In the genomic region with DNA sequence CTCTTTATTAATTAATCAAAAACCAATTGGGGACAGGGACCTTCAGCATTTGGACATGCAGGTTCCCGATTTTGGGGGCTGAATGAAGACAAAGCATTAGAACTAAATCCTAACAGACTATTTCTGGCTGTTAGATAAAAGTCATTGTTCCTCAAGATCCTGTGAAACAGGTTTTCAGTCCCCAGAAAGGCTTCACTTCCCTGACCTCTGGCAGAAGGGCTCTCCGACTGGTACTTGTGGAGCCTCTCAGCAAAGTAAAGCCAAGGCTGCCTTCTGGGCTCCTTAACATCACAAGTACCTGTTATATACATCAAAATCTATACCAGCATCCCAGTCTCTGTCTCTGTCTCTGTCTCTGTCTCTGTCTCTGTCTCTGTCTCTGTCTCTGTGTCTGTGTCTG, we compare ENCODE assay signal across 21 mouse cellular contexts. TPM values are rescaled to one million over a fixed set of nuclear protein-coding genes. Genes with fewer than 3 reads are reported as not detected.
"Had no signal": no experiment of that assay in that cellular context is flagged by ENCODE, and none has a peak within 500 bp of the region (broad histone marks: within the 10 kb centered on the region; RNA-seq: fewer than 3 reads in every experiment).

No protein-coding gene starts in this region.

- H3K9ac ChIP-seq: limb, embryonic 15.5 days; liver, embryonic 12.5 days; liver, embryonic 14.5 days; midbrain, embryonic 13.5 days; midbrain, embryonic 15.5 days; neural tube, embryonic 13.5 days; neural tube, embryonic 15.5 days had no signal

- DNase-seq: lung, adult 18-20 months; lung, postnatal 4 days; retina, postnatal 1 day; right cerebral cortex, adult 18-20 months; right cerebral cortex, postnatal 25 days; right cerebral cortex, postnatal 4 days; spleen, adult 18-20 months; thymus, adult 18-20 months; thymus, postnatal 14 days; thymus, postnatal 36 days had no signal

- H3K9me3 ChIP-seq: limb, embryonic 15.5 days; midbrain, embryonic 10.5 days; midbrain, embryonic 15.5 days; neural tube, embryonic 13.5 days; neural tube, embryonic 15.5 days had no signal

- ATAC-seq: liver, embryonic 12.5 days; midbrain, embryonic 13.5 days; midbrain, embryonic 15.5 days had no signal

- H3K36me3 ChIP-seq: limb, embryonic 15.5 days; liver, embryonic 12.5 days; midbrain, embryonic 10.5 days; midbrain, embryonic 13.5 days; midbrain, embryonic 15.5 days; neural tube, embryonic 13.5 days; neural tube, embryonic 15.5 days had no signal

- H3K4me3 ChIP-seq: limb, embryonic 15.5 days; liver, embryonic 12.5 days; midbrain, embryonic 10.5 days; midbrain, embryonic 13.5 days; midbrain, embryonic 15.5 days; myocyte; neural tube, embryonic 13.5 days; neural tube, embryonic 15.5 days had no signal

- H3K4me2 ChIP-seq: limb, embryonic 15.5 days; liver, embryonic 12.5 days; midbrain, embryonic 13.5 days; midbrain, embryonic 15.5 days; neural tube, embryonic 13.5 days; neural tube, embryonic 15.5 days had no signal

- H3K27ac ChIP-seq: limb, embryonic 15.5 days; liver, embryonic 12.5 days; liver, embryonic 14.5 days; midbrain, embryonic 10.5 days; midbrain, embryonic 13.5 days; midbrain, embryonic 15.5 days; neural tube, embryonic 13.5 days; neural tube, embryonic 15.5 days had no signal

RNA-seq across cellular contexts. Expression of gene Map3k21, which starts 4.9 kb away (rescaled TPM):
- polyA plus RNA-seq: midbrain, embryonic 10.5 days; myocyte; neural tube, embryonic 11.5 days; thymus, postnatal 0 days had no signal
